Mouse (Mus musculus) ES-E14 (cell line): ENCODE measurements around the gene Runx3. TPM values are rescaled to one million over a fixed set of nuclear protein-coding genes. Genes with fewer than 3 reads are reported as not detected.

Source experiments
- DNase-seq: peaks from one replicate; pipeline ENCODE4 v3.0.0-alpha.2; 2013; ENCODE audit warnings: low read depth, low spot score
- H3K27ac ChIP-seq: 2 replicates; pipeline ENCODE4 v1.5.1; 2012; ENCODE audit warnings: low read depth, mild to moderate bottlenecking, low read length, moderate library complexity, mixed read lengths; ENCODE audit not compliant: poor library complexity, insufficient read depth, severe bottlenecking
- H3K36me3 ChIP-seq: 2 replicates; pipeline ENCODE4 v1.6.1; 2012; ENCODE audit warnings: mild to moderate bottlenecking, low read length, moderate library complexity, mixed read lengths; ENCODE audit not compliant: control insufficient read depth, poor library complexity, insufficient read depth, severe bottlenecking
- H3K4me1 ChIP-seq, 2 experiments: fragments of 150-350 bp in 1 of 2; sonication (generic) in 1 of 2; 2 replicates each; pipeline ENCODE4 v1.6.1; 2012; ENCODE audit warnings: low read length in 2 of 2, mild to moderate bottlenecking in 1 of 2, mixed read lengths in 1 of 2; ENCODE audit not compliant: control insufficient read depth in 2 of 2, insufficient read depth in 2 of 2, poor library complexity in 1 of 2
- H3K4me3 ChIP-seq, 2 experiments: fragments of 150-350 bp in 1 of 2; sonication (generic) in 1 of 2; 2 replicates each; pipeline ENCODE4 v1.5.1; 2012; ENCODE audit warnings: low read length in 2 of 2, low read depth in 1 of 2, mild to moderate bottlenecking in 1 of 2, mixed read lengths in 1 of 2; ENCODE audit not compliant: insufficient read depth in 1 of 2, poor library complexity in 1 of 2, severe bottlenecking in 1 of 2
- H3K9ac ChIP-seq: 2 replicates; pipeline ENCODE4 v1.6.1; 2012; ENCODE audit warnings: low read depth, mild to moderate bottlenecking, low read length, mixed read lengths; ENCODE audit not compliant: poor library complexity, insufficient read depth, severe bottlenecking
- H3K9me3 ChIP-seq: fragments of 150-350 bp; sonication (generic); 2 replicates; pipeline ENCODE4 v1.6.1; 2012; ENCODE audit warnings: low read depth, mild to moderate bottlenecking, low read length; ENCODE audit not compliant: control insufficient read depth, insufficient read depth
- CHD2 ChIP-seq: IDR thresholded peaks from 2 replicates; pipeline ENCODE4 v1.6.1; 2014; ENCODE audit warnings: mild to moderate bottlenecking, low read depth, low read length, inconsistent platforms
- HCFC1 ChIP-seq: IDR thresholded peaks from 2 replicates; pipeline ENCODE4 v1.6.1; 2012; ENCODE audit warnings: low read length, inconsistent platforms, borderline replicate concordance; ENCODE audit not compliant: insufficient read depth
- MAFK ChIP-seq: IDR thresholded peaks from 2 replicates; pipeline ENCODE4 v1.6.1; 2014; ENCODE audit warnings: mild to moderate bottlenecking, low read depth, low read length, inconsistent platforms; ENCODE audit not compliant: insufficient read depth
- ZC3H11A ChIP-seq: IDR thresholded peaks from 2 replicates; pipeline ENCODE4 v1.6.1; 2012; ENCODE audit warnings: low read depth, mild to moderate bottlenecking, inconsistent platforms, low read length, borderline replicate concordance
- ZNF384 ChIP-seq: IDR thresholded peaks from 2 replicates; pipeline ENCODE4 v1.6.1; 2012; ENCODE audit warnings: low read depth, low read length, inconsistent platforms
- in situ Hi-C, 2 experiments: fragments of 600-800 bp; cut with MboI; formaldehyde crosslinking; loops; one replicate each; pipeline ENCODE4 v1.15.1; 2025; ENCODE audit warnings: low sequenced_read_pairs in 2 of 2, inconsistent platforms in 1 of 2; ENCODE audit not compliant: unreplicated experiment in 2 of 2
- total RNA-seq: library from RNA; depleted of rRNA; stranded (reverse); fragments of 300-350 nt; gene quantifications from 2 replicates; pipeline ENCODE4 v1.2.3, GENCODE M21; 2012

Runx3 gene
- total RNA-seq, 1 experiment, result 0.49 TPM

GRCm38 (mm10) chr4:135115426-135116170, 4.9 kb upstream of the Runx3 start:
- peaks cover 0 to 6% of the 10 kb centered on the region in 2 experiments; a peak in 1 of 4 replicates for H3K4me1 ChIP-seq
- in situ Hi-C loops, result no loop called here
- H3K9ac ChIP-seq, result no peak overlapping the region
- DNase-seq, result no peak
- no peaks in the 10 kb centered on the region for H3K9me3 ChIP-seq
- no peak for TF ChIP-seq ZNF384
- TF ChIP-seq HCFC1, result no peak
- no peak for TF ChIP-seq CHD2
- TF ChIP-seq MAFK, result no peak
- no peak for TF ChIP-seq ZC3H11A
- no peaks in the 10 kb centered on the region for H3K36me3 ChIP-seq
- no peak overlapping the region for H3K27ac ChIP-seq
- H3K4me3 ChIP-seq, result no peak overlapping the region

- Histone ChIP-seq H3K4me1 (peaks cover 0 to 6% of the 10 kb centered on the region in 2 experiments; a peak in 1 of 4 replicates), H3K36me3 (no peaks in the 10 kb centered on the region), H3K27ac (no peak overlapping the region), H3K4me3 (no peak overlapping the region), H3K9me3 (no peaks in the 10 kb centered on the region), H3K9ac (no peak overlapping the region)
- TF ChIP-seq HCFC1, result no peak
- TF ChIP-seq MAFK, result no peak
- TF ChIP-seq ZNF384, result no peak
- no peak for TF ChIP-seq CHD2
- TF ChIP-seq ZC3H11A, result no peak
- DNase-seq, result no peak
- in situ Hi-C loops, result no loop called here
These were observed 4.1 kb upstream of the Runx3 start for GRCm38 (mm10) chr4:135116391-135116790.

GRCm38 (mm10) chr4:135117846-135118245, 2.6 kb upstream of the Runx3 start:
- in situ Hi-C loops, result no loop called here
- Histone ChIP-seq H3K4me1 (peaks cover 0 to 6% of the 10 kb centered on the region in 2 experiments; a peak in 1 of 4 replicates), H3K4me3 (no peak overlapping the region), H3K9ac (no peak overlapping the region), H3K9me3 (no peaks in the 10 kb centered on the region), H3K36me3 (no peaks in the 10 kb centered on the region), H3K27ac (no peak overlapping the region)
- DNase-seq, result no peak
- no peak for TF ChIP-seq MAFK
- TF ChIP-seq ZNF384, result no peak

GRCm38 (mm10) chr4:135118855-135119474, 1.5 kb upstream of the Runx3 start:
- Histone ChIP-seq H3K4me1 (peaks cover 0 to 6% of the 10 kb centered on the region in 2 experiments; a peak in 1 of 4 replicates), H3K36me3 (no peaks in the 10 kb centered on the region), H3K9ac (no peak overlapping the region), H3K27ac (no peak overlapping the region), H3K4me3 (no peak overlapping the region), H3K9me3 (no peaks in the 10 kb centered on the region)
- DNase-seq, result no peak
- TF ChIP-seq HCFC1, result no peak
- no peak for TF ChIP-seq CHD2
- no peak for TF ChIP-seq ZNF384
- TF ChIP-seq MAFK, result no peak
- TF ChIP-seq ZC3H11A, result no peak
- in situ Hi-C loops, result no loop called here

GRCm38 (mm10) chr4:135123721-135124120, 3.3 kb downstream of the Runx3 start:
- DNase-seq, result no peak
- H3K4me1 ChIP-seq, result peaks cover 3 to 4% of the 10 kb centered on the region in 2 experiments; a peak in 2 of 4 replicates
- TF ChIP-seq CHD2 (no peak), HCFC1 (no peak), MAFK (no peak), ZNF384 (no peak), ZC3H11A (no peak)
- in situ Hi-C loops, result no loop called here
- no peaks in the 10 kb centered on the region for H3K36me3 ChIP-seq
- no peak overlapping the region for H3K9ac ChIP-seq
- H3K27ac ChIP-seq, result no peak overlapping the region
- no peak overlapping the region for H3K4me3 ChIP-seq
- no peaks in the 10 kb centered on the region for H3K9me3 ChIP-seq
